Mouse (Mus musculus): ENCODE results near the gene She. TPM values are rescaled to one million over a fixed set of nuclear protein-coding genes. Genes with fewer than 3 reads are reported as not detected.

The She gene
- polyA plus RNA-seq, 1 experiment from 2014 or later: 3.6 TPM

DNA sequence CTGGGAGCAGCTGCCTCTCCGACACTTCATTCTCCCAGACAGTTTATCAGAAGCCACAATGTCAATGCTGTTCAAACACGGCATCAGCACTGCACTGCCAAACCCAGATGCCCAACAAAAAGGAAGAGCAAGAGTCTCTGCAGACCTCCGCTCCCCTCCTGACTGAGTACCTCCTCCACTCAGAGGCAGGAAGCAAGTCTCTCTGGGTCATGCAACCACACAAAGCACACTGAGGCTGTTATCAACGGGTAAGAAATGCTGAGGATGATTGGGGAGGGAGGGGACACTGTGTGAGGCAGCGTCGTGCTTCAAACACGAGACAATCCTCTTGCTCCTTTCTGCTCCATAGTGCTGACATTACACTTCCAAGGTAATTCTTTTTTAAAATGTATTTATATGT, 11.3 kb upstream of the She start:
- Histone ChIP-seq H3K4me2 (no peak overlapping the region), H3K4me3 (replicated peaks) (no peak overlapping the region), H3K36me3 (no peaks in the 10 kb centered on the region), H3K4me1 (no peaks in the 10 kb centered on the region), H3K27me3 (replicated peaks) (no peaks in the 10 kb centered on the region), H3K27ac (no peak overlapping the region), H3K9me3 (no peaks in the 10 kb centered on the region), H3K9ac (no peak overlapping the region)
- ATAC-seq (ENCODE audit: insufficient read depth, low FRiP score, low read depth): no peak
- 48% methylated on average over 7 of the region's 7 CpGs for WGBS

DNA sequence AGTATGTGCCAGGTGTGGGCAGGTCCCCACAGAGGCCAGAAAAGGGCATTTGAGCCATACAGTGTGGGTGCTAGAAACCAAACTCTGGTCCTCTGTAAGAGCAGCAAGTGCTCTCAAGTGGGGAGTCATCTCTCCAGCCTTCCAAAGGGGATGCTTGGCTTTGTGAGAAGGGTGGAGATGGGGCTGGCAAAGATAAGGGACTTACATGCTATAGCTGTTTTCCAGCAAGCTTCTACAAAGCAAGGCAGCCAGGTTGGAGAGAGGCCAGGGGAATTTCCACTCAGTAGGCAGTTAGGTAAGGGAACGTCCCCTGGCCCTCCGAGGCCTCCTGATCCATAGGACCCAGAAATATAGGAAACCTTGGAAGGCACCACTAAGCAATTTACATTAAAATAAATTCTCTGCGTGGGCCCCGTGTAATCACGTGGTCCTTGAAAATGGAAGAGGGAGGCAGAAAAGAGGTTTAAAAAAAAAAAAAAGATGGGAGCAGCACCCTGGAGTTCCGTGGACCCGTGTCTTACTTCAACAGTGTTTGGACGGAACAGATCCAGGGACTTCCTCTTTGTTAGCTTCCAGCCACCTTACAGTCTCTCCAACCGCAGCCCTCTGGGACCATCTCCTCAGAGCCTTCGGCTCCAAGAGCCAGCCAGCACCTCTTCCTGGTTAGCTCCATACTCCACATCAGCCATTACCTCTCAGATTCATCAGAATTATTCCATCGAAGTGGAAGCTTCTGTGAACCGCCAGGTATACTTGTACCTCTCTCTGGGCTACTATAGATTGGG, 10.7 kb upstream of the She start:
- Histone ChIP-seq H3K4me3 (replicated peaks) (no peak overlapping the region), H3K27ac (no peak overlapping the region), H3K36me3 (no peaks in the 10 kb centered on the region), H3K27me3 (replicated peaks) (no peaks in the 10 kb centered on the region), H3K9me3 (no peaks in the 10 kb centered on the region), H3K4me1 (no peaks in the 10 kb centered on the region), H3K4me2 (no peak overlapping the region), H3K9ac (no peak overlapping the region)
- WGBS: 86% methylated on average over 12 of the region's 12 CpGs
- ATAC-seq (ENCODE audit: insufficient read depth, low FRiP score, low read depth): no peak

DNA sequence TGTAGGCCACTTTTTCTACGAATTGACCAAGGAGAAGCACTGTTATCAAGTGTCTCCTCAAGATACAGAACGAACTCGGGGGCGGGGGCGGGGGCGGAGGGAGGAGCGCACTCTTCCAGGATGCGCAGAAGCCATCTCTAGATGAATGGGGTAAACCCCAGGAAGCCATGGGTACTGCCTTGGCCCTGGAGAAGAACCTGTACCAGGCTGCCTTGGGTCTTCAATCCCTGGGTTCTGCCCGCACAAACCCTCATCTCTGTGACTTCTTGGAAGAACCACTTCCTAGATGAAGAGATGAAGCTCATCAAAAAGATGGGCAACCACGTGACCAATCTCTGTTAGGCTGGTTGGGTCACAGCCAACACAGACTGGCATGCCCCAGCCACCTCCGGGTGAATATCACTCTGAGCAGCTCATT, 10.1 kb upstream of the She start:
- no peak for ATAC-seq (ENCODE audit: insufficient read depth, low FRiP score, low read depth)
- 80% methylated on average over 11 of the region's 11 CpGs for WGBS
- Histone ChIP-seq H3K4me1 (no peaks in the 10 kb centered on the region), H3K9ac (no peak overlapping the region), H3K9me3 (no peaks in the 10 kb centered on the region), H3K27me3 (replicated peaks) (no peaks in the 10 kb centered on the region), H3K36me3 (no peaks in the 10 kb centered on the region), H3K27ac (no peak overlapping the region), H3K4me2 (no peak overlapping the region), H3K4me3 (replicated peaks) (no peak overlapping the region)

DNA sequence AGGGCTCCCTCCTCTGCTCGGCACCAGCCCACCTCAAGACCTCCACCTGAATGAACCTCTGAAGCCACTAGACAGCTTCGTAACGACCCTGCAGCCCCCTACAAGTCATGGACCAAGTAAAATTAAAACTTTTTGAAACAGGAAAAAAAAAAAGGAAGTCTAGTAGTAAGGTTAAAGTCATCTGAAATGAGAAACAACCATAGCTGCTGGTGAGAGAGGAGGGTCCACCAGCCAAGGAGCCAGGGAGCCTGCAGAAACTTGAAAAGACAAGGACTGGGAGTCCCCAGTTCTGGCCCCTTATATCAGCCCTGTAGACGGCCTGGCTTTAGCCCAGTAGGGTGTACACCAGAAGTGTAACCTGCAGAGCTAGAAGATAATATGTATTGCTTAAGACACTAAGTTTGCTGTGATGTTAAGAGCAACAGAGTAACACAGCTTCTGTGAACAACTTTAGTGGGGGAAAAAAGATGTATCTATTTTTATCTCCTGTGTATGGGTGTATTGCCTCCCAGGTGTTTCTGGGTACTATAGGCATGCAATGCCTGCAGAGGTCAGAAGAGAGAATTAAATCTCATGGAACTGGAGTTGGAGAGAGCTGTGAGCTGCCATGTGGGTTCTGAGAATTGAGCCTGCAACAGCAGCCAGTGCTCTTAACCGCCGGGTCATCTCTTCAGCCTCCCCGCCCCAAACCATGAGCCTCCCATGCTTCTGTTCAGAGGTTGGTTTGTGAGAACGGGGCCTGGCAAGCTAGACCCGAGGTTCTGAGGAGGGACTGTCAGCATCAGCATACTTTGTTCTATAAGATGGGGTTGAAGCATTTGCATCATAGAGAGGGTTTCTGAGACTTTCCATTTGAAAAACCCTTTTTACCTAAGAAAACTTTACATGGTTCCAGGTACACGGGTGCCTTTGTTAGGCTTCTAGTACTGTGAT, 9.4 kb upstream of the She start:
- Histone ChIP-seq H3K36me3 (no peaks in the 10 kb centered on the region), H3K27ac (no peak overlapping the region), H3K9me3 (no peaks in the 10 kb centered on the region), H3K4me3 (replicated peaks) (no peak overlapping the region), H3K9ac (no peak overlapping the region), H3K4me2 (no peak overlapping the region), H3K27me3 (replicated peaks) (no peaks in the 10 kb centered on the region), H3K4me1 (no peaks in the 10 kb centered on the region)
- WGBS: 74% methylated on average over 10 of the region's 10 CpGs
- ATAC-seq (ENCODE audit: insufficient read depth, low FRiP score, low read depth): no peak

DNA sequence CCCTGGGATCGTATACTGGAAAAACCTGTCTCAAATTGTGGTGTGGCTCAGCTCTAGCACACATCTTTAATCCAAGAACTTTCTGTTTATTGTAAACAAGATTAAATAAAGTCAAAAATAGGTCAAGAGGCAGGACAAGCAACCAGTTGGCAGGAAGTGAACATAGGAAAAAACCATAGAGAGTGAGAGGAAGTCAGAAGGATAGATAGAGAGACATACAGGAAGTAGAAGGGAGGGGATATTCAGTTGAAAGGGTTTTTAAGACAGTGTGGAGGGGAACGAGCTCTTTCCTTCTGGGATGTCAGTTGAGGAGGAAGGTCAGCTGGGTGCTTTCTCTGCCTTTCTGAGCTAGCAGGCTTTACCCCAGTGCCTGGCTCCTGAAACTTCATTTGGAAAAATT, 7.6 kb upstream of the She start:
- Histone ChIP-seq H3K27me3 (replicated peaks) (peaks cover 5% of the 10 kb centered on the region), H3K9me3 (no peaks in the 10 kb centered on the region), H3K4me3 (replicated peaks) (no peak overlapping the region), H3K36me3 (no peaks in the 10 kb centered on the region), H3K27ac (no peak overlapping the region), H3K9ac (no peak overlapping the region), H3K4me2 (no peak overlapping the region), H3K4me1 (no peaks in the 10 kb centered on the region)
- ATAC-seq (ENCODE audit: insufficient read depth, low FRiP score, low read depth): no peak
- WGBS: 42% methylated on average over 2 of the region's 2 CpGs

DNA sequence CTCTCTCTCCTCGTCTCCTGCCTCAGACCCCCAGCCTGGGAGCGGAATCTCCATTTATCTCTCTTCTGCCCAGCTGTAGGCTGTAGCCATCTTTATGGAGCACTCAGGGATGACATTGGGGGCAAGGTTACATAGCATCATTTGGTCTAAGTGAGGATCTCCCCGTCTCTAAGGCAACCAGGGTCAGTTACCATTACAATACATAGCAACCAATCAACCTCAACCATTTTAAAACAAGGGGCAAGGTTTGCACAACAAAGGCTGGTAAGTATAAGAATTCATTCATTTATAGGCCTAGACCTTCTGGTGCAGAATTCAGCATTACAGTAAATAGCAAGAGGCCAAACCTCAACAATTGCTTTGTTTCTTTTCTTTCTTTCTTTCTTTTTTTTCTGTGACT, 4.9 kb upstream of the She start:
- ATAC-seq (ENCODE audit: insufficient read depth, low FRiP score, low read depth): no peak
- WGBS: 60% methylated on average over 3 of the region's 3 CpGs

DNA sequence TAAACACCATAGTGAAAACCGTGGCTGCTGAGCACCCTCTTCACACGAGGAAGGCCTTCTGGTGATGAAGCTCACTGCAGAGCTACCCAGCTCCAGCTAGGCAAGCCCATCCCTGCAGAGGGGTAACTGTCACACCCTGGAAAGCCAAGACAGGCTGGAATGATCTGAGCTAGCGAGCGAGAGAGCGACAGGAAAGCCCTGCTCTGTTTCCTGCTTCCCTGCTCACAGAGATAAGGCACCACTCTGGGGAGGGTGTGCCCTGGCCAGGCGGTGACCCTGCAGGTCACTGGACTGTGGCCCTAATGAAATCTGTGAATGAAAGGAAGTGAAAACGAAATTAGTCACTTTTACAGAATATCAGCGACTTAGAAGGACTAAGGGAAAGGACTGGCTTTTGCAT, 4.2 kb downstream of the She start:
- Histone ChIP-seq H3K4me1 (peaks cover 11% of the 10 kb centered on the region; the same call in 1 of the 2 replicates), H3K9ac (no peak overlapping the region), H3K27me3 (replicated peaks) (peaks cover 34% of the 10 kb centered on the region), H3K9me3 (no peaks in the 10 kb centered on the region), H3K27ac (no peak overlapping the region), H3K4me2 (no peak overlapping the region), H3K36me3 (no peaks in the 10 kb centered on the region), H3K4me3 (replicated peaks) (no peak overlapping the region)
- no peak for ATAC-seq (ENCODE audit: insufficient read depth, low FRiP score, low read depth)
- WGBS: 35% methylated on average over 8 of the region's 8 CpGs

More for the DNA sequence above, 4.9 kb upstream of the She start:
- Histone ChIP-seq H3K27ac (no peak overlapping the region), H3K36me3 (no peaks in the 10 kb centered on the region), H3K4me2 (no peak overlapping the region), H3K9me3 (no peaks in the 10 kb centered on the region), H3K4me1 (peaks cover 6% of the 10 kb centered on the region; the same call in 1 of the 2 replicates), H3K9ac (no peak overlapping the region), H3K27me3 (replicated peaks) (peaks cover 29% of the 10 kb centered on the region), H3K4me3 (replicated peaks) (no peak overlapping the region)

DNA sequence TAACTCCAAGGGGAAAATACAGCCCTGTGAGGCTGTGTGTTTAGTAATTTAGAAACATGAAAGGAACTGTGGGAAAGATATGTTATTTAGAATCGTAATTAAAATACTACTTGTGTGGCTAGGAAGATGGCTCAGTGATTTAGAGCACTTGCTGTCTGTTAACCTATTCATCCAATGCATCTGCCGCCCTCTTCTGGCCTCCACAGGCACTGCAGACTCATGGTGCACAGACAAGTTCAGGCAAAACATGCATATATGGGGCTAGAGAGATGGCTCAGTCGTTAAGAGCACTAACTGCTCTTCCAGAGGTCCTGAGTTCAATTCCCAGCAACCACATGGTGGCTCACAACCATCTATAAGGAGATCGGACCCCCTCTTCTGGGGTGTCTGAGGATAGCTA, 11.1 kb downstream of the She start:
- ATAC-seq (ENCODE audit: insufficient read depth, low FRiP score, low read depth): no peak
- no peak overlapping the region for H3K27ac ChIP-seq
- no peaks in the 10 kb centered on the region for H3K27me3 ChIP-seq (replicated peaks)
- H3K4me3 ChIP-seq (replicated peaks): no peak overlapping the region
- WGBS: 74% methylated on average over 4 of the region's 4 CpGs
- H3K9me3 ChIP-seq: no peaks in the 10 kb centered on the region
- H3K4me2 ChIP-seq: no peak overlapping the region
- no peak overlapping the region for H3K9ac ChIP-seq
- H3K4me1 ChIP-seq: no peaks in the 10 kb centered on the region
- H3K36me3 ChIP-seq: no peaks in the 10 kb centered on the region

DNA sequence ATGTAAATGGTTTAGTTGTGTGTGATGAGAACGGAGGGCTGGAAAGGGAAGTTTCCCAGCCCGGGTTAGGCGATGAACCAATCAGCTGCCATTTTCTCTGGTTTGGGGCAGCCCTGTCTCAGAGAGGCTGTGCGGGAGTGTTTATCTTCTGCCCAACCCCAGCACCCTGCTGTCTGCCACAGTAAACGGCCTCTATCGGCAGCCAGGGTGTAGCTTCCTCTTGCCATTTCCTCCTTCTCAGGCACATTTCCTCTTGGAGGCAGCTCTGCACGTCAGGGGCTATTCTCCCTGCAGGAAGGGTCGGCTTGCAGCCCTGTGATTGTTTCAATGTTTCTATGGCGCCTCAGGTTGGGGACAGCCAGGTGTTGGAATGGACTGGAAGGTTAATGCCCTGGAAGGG, 12.0 kb downstream of the She start:
- Histone ChIP-seq H3K4me3 (replicated peaks) (no peak overlapping the region), H3K36me3 (no peaks in the 10 kb centered on the region), H3K9me3 (no peaks in the 10 kb centered on the region), H3K9ac (no peak overlapping the region), H3K27ac (no peak overlapping the region), H3K4me2 (no peak overlapping the region), H3K27me3 (replicated peaks) (no peaks in the 10 kb centered on the region), H3K4me1 (no peaks in the 10 kb centered on the region)
- peak; percentile 43; the same call in 1 of the 2 replicates for ATAC-seq (ENCODE audit: insufficient read depth, low FRiP score, low read depth)
- 50% methylated on average over 9 of the region's 9 CpGs for WGBS

DNA sequence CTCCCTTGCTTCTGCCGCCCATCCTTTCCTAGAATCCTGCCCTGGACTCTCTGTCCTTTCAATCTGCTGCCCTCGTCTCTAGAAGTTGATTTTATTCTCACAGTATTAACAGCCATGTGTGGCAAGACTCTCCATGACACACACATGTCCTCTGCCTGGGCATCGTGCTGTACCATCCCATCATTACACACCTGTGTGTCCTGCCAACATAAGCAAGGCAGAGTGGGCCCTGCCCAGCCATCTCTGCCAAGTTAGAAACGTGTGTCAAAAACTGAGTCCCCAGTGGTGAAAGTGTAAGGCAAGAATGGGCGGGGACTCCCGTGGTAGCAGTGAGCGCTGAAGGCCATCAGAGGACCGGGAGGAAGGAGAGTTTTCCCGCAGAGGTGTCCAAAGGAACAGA, 14.6 kb downstream of the She start:
- WGBS: 74% methylated on average over 9 of the region's 9 CpGs
- H3K9ac ChIP-seq: no peak overlapping the region
- ATAC-seq (ENCODE audit: insufficient read depth, low FRiP score, low read depth): no peak
- no peaks in the 10 kb centered on the region for H3K4me1 ChIP-seq
- no peak overlapping the region for H3K4me2 ChIP-seq
- no peaks in the 10 kb centered on the region for H3K27me3 ChIP-seq (replicated peaks)
- H3K27ac ChIP-seq: no peak overlapping the region
- H3K4me3 ChIP-seq (replicated peaks): no peak overlapping the region
- H3K36me3 ChIP-seq: no peaks in the 10 kb centered on the region
- H3K9me3 ChIP-seq: no peaks in the 10 kb centered on the region

DNA sequence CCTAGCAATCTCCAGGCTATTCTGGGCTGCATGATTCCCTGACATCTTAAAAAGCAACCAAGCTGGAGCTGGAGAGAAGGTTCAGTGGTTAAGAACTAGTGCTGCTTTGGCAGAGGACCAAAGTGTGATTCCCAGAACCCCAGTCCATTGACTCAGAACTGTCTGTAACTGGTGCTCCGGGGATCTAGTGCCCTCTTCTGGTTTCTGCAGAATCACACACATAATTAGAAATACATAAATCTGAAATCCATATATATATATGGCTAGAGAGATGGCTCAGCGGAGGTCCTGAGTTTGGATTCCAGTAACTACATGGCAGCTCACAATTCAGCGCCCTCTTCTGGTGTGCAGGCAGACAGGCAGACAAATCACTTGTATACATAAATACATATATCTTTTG, 16.0 kb downstream of the She start:
- Histone ChIP-seq H3K9me3 (no peaks in the 10 kb centered on the region), H3K27ac (no peak overlapping the region), H3K27me3 (replicated peaks) (no peaks in the 10 kb centered on the region), H3K4me3 (replicated peaks) (no peak overlapping the region), H3K4me2 (no peak overlapping the region), H3K4me1 (no peaks in the 10 kb centered on the region), H3K9ac (no peak overlapping the region), H3K36me3 (no peaks in the 10 kb centered on the region)
- ATAC-seq (ENCODE audit: insufficient read depth, low FRiP score, low read depth): no peak
- 73% methylated on average over 3 of the region's 3 CpGs for WGBS

DNA sequence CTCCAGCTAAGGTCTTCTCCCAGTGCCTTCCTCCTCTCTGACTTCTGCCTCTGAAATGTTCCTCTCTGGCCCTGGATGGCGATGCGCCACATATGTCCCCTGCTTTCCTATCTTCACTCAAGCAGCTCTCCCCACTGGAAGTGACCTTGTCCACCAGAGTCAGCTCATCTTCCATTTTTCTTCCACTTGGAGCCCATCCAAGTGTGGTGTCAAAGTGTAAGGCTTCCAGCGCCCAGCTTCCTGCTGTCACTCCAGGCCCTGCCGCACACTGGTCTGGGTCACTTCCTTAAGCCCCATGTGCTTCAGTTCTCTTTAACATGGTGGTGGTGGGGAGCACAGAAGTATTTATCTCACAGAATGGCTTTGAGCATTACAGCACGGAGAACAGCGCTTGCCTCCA, 16.4 kb downstream of the She start:
- ATAC-seq (ENCODE audit: insufficient read depth, low FRiP score, low read depth): no peak
- Histone ChIP-seq H3K9ac (no peak overlapping the region), H3K4me1 (no peaks in the 10 kb centered on the region), H3K27me3 (replicated peaks) (no peaks in the 10 kb centered on the region), H3K36me3 (no peaks in the 10 kb centered on the region), H3K4me3 (replicated peaks) (no peak overlapping the region), H3K9me3 (no peaks in the 10 kb centered on the region), H3K4me2 (no peak overlapping the region), H3K27ac (no peak overlapping the region)
- WGBS: 70% methylated on average over 6 of the region's 6 CpGs

All from stomach, embryonic 15.5 days (tissue).